Mouse (Mus musculus) left cerebral cortex, adult 8-10 months (tissue): ENCODE measurements around the gene Fam228b. TPM values are rescaled to one million over a fixed set of nuclear protein-coding genes. Genes with fewer than 3 reads are reported as not detected.
A peak's percentile ranks its signal among the peaks of the same experiment; 100 is the strongest.
"Not testable (repeated sequence)": the region's sequence is repeated elsewhere in the genome, so short reads cannot be mapped to it uniquely, and the experiment has no call there.

Source experiments
- DNase-seq, 2 experiments: peaks; one replicate each; pipeline ENCODE4 v3.0.0; 2022; ENCODE audit warnings: low spot score in 2 of 2
- total RNA-seq, 4 experiments: library from RNA; stranded (reverse); gene quantifications; 2 replicates each; pipeline ENCODE4 v1.2.4; 2022

Fam228b gene
- total RNA-seq, 4 experiments from 2014 or later = 17.6 to 20.0 (median 19.1) TPM

GRCm38 (mm10) chr12:4742183-4742582, 26.9 kb downstream of the Fam228b start:
- DNase-seq = no peak

- DNase-seq = no peak
Measured at GRCm38 (mm10) chr12:4740823-4741222, 28.2 kb downstream of the Fam228b start.

DNA sequence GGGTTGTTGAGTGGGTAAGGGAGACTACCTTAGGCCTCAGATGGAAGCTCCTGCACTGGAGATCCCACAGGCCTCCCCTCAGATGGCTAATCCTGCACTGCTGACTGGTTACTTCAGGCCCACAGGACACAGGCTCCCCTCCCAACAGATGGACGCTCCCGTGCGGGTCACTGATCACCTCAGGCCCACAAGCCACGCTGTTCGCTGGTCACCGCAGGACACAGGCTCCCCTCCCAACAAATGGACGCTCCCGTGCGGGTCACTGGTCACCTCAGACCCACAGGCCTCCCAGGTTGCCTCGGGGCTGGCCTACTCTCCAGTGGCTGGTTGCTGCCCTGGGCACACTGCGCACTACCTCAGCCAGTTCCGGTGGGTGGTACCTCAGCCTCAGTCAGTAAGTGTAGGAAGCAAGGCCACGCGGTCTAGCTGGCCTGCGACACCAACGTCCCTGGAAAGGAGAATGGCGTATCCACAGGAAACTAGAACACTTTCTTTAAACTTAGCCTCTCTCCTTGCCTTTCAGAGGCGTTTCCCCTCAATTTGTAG, 31.0 kb downstream of the Fam228b start, which contains the start of gene Fam228a:
Gene Fam228a (minus strand): TSS at position 400 of the 546 bp plus-strand sequence.
- no peak for DNase-seq

DNA sequence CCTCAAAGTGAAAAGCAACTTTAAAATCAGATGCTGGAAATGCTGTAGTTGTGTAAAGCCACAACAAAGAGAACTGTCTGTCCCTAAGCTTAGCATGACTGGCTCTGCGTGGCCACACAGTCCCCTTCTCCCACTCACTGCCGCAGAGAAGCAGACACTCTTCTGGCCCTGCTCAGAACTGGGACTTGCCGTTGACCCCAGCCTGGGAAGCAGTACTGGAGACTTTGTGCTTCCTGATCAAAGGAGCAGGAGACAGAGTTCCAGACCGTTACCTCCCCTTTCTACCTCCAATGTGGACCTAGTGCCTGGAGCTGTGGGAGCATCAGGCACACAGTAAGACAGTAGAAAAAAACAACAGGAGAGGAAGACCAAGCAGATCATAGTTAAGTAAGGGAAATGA, 36.7 kb downstream of the Fam228b start:
- DNase-seq = no peak

DNA sequence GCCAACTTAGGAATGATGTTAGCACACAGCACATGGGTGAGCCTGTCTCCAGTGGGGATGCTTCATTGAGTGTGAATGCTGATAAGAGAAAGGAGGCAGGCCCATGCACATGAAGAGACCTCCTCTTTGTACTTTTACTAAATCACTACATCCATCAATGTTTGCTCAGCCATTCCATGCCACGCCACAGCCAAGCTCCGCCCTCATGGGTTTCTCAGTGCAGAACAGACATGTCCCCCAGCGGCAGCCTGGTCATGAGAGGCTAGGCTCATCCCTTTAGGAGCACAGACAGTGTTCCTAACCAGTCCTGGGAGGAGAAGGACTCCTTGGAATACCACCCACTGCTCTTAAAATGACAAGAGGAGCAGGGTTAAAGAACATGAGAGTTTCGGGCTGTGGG, 37.4 kb downstream of the Fam228b start:
- DNase-seq = no peak

- no peak for DNase-seq
Measured at GRCm38 (mm10) chr12:4729165-4729564, 39.9 kb downstream of the Fam228b start.

DNA sequence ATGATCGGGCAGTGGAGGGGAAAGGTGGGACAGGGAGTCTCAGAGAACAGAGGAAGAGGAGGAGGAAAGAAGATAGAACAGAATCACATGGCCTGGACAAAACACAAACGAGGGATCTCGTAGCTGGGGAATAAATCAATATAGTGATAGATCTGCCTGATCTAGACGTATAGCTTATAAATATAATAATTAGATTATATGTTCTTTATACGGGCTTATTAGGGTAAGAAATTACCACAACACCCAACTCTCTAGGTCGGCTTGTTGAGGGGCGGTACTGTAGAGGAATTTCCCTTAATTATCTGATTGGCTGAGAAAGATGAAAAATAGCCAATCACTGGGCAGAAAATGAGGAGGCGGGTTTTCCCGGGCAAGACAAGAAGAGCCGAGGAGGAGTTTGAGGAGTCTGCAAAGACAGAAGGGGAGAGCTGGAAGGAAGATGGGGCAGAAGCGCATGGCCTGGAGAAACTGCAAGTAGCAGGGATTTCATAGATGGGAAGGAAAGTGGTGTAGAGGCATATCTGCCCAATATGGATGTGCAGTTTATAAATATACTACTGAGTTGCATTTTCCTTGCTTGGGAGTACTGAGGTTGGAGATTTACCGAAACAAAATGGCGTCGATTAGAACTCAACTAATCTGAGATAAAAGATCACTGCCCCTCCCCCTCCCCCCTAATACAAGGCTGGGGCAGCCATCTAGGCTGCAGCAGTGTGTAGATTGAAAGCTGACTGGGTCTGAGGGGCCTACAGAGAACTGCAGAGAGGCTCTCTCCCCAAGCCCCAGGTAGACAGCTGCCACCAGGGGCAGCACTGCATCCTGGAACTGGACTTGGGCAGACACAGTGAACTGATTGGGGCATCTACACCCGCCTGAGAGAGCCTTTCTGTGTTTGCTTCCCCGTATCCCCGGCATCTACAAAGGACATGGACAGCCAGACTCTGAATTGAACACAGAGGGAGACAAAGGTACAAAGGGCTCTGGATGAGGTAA, 49.0 kb downstream of the Fam228b start:
- DNase-seq = no peak

DNA sequence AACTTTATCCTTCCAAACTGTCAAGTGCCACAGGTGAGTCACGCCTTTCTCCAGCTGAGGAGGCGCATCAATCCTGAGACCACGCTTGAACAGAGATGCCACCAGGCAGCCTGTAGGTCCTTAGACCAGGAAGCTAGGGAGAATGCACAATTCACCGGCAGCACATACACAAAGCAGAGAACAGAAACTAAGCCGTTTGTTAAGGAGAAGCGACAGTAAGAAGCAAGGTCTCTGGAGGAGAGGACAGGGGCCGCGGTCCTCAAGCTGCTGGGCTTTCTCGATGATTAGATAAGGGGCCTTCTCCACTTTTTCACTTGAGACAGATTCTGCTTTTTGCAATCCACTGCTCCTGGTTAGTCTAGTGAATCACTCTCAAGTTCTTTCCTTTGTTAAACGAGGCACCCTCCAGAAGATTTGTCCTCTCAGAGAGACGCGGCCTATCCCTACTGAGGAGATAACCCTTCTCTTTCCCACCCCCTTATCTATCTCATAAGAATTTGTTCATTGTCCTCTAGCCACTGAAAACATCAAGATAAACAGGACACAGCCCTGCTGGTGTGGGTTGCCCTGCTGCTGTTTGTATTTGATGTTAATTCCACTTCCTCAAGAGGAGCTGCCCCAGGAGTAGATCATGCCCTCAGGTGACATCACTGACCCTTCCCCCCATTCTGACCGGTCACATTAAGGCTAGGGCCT, 49.9 kb downstream of the Fam228b start:
- no peak for DNase-seq

DNA sequence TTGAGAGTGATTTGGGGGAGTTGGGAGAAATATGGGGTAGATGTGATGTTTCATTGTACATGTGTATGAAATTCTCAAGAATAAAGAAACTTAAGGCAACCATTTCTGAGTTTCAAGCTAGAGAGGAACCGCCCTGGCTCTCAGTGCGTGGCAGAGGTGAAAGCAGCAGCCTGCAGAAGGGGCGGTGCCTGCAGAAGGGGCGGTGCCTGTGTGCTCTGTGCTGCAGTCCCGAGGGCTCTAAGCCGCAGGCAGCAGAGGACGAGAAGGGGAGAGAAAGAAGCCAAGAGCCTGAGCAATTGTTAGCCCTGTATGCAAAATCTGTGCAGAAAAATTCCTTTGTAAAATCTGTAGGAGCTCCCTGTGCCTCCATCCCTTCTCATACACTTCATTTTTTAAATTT, 51.6 kb downstream of the Fam228b start:
- no peak for DNase-seq

- no peak for DNase-seq
Measured at GRCm38 (mm10) chr12:4715606-4716005, 53.5 kb downstream of the Fam228b start.

GRCm38 (mm10) chr12:4713361-4713760, 55.7 kb downstream of the Fam228b start:
- DNase-seq = no peak

GRCm38 (mm10) chr12:4709926-4710325, 59.1 kb downstream of the Fam228b start:
- no peak for DNase-seq

GRCm38 (mm10) chr12:4708881-4709604, 60.0 kb downstream of the Fam228b start:
- DNase-seq = peak in 1 of 2 experiments; percentile 32

- DNase-seq = no peak
Measured at GRCm38 (mm10) chr12:4708296-4708695, 60.8 kb downstream of the Fam228b start.

DNA sequence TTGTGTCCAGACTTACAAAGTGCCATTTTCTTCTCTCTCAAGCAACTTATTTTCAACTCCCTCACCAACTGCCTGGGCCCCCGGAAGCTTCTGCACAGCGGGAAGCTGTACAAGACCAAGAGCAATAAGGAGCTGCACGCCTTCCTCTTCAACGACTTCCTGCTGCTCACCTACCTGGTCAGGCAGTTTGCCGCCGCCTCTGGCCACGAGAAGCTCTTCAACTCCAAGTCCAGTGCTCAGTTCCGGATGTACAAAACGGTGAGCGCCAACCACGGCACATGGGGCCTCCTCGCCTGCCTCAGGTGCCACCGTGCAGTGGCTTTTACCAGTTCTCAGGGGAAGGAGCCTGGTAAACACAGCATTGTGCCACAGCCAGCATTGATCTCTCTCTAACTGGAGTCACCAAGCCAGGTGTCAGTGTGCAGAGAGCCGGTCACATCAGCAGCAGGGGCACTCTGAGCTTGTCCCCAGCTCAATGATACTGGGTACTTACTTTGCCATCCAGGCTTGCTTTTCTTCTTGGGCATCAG, 61.5 kb downstream of the Fam228b start:
- no peak for DNase-seq

- DNase-seq = no peak
Measured at GRCm38 (mm10) chr12:4706901-4707300, 62.2 kb downstream of the Fam228b start.

DNA sequence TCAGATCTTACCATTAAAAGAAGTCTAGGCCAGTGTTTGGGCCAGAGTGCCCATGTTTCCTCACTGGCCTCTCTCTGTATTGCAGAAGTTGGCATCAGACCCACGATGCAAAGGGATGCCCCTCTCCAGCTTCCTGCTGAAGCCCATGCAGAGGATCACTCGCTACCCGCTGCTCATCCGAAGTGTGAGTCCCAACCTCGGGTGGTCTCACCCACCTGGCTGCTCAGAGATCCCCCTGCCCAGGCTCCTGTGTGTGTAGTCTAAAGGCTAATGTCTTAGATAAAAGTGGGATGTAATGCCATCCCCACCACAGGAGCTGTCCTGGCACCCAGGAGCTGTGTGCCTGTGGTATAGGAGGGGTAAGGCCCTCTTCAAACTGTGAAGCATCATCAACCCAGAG, 62.9 kb downstream of the Fam228b start:
- DNase-seq = no peak

DNA sequence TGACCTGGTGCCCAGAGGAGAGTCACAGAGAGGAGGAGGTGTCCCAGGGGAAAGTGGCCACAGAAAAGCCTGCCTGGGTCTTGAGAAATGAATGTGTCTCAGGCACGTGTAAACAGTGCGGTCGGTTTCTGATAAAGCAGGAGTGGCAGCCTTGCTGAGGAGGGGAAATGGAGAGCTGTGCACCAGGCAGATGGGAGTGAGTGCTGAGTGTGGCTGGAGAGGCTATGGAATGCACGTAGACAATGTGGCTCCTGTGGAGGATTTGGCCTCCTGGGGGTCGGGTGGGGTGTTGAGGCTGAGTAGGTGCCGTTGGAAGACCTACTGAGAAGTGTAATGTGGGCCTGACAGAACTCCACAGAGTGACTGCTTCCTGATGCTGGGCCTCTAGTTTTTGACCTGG, 63.4 kb downstream of the Fam228b start:
- DNase-seq = not testable (repeated sequence)

- DNase-seq = no peak
Measured at GRCm38 (mm10) chr12:4694534-4694933, 74.5 kb downstream of the Fam228b start.

DNA sequence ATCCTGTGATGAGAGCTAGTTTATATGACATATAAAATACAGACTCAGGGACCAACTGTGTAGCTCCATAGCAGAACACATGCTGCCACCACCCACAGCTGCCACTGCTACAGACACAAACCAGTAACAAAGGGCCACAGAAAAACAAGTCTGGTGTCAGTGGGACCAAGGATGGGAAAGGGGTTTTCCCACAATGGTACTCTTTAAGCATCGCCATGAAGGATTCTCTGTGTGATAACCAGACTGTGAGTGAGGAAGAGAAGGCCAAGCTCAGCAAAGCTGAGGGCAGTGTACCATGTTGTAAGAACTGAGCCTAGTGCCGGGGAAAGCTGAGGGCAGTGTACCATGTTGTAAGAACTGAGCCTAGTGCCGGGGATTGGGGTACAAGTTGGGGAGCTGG, 77.9 kb downstream of the Fam228b start:
- DNase-seq = no peak
